Mouse (Mus musculus): ENCODE results near the gene Thap2.

Gene Thap2

DNA sequence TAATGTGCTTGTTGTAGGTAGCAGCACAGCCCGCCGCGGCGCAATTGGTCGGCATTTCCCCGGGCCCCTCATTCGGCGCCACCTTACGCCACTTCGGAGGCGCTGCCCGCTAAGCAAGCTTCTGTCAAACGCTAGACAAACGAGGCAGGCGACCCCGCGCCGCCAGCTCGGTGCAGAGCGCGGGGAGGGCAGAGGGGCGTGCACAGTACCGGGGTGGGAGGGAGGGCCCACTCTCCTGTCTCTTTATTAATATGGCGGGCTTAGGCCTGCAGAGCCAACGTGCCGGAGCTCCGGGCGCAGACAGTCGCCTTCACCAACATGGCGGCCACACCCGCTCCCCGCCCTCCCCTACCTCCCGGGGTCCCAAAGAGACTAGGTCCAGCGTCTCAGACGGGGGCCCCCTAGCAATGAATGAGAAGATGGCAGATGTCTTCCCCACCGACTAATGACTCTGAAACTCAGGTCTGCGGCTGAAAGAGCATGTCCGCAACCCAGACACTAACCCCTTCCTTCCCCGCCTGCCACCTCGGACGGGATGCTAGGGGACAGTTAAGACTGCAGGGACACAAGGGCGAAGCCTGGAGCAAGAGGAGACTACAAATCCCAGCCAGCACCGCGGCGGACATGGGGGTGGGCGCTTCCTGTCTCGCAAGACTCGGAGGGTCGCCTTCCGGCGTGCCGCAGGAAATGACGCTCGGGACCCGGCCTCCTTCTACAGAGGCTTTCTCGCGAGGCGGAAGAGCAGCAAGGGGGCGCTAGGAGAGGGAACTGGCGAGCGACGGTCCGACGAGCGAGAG lies at the start of gene Thap2, which contains the start of gene Zfc3h1:
Gene Thap2 (minus strand): TSS at position 223 of the 797 bp plus-strand sequence.
Gene Zfc3h1 (plus strand): TSS at position 739 of the 797 bp plus-strand sequence.
- DNase-seq (ENCODE audit: low spot score): peak; percentile 99

- no peak for DNase-seq (ENCODE audit: low spot score)
Measured at GRCm38 (mm10) chr10:115425351-115425750, 41.1 kb upstream of the Thap2 start.

GRCm38 (mm10) chr10:115421976-115422375 lies 37.7 kb upstream of the Thap2 start:
- no peak for DNase-seq (ENCODE audit: low spot score)

DNA sequence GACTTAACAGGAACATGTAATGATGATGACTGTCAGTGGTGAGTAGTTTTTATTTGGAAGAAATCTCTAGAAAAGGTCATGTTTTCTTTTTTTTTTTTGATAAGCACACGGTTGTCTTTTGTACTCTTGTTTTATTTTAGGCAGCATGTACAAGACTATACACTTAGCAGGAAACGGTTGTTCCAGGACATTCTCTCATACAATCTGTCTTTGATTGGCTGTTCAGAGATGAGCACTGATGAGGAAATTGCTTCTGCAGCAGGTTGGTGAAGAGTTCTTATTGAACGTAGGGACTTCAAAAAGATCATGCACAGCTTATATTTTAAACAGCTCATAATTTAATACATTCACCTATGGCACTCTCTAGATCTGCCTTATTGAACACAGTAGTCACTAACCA lies 29.8 kb upstream of the Thap2 start:
- DNase-seq (ENCODE audit: low spot score): no peak

GRCm38 (mm10) chr10:115413496-115413895 lies 29.3 kb upstream of the Thap2 start:
- no peak for DNase-seq (ENCODE audit: low spot score)

- peak; percentile 53 for DNase-seq (ENCODE audit: low spot score)
Measured at GRCm38 (mm10) chr10:115406393-115406792, 22.1 kb upstream of the Thap2 start.

GRCm38 (mm10) chr10:115391896-115392295 lies 7.7 kb upstream of the Thap2 start:
- DNase-seq (ENCODE audit: low spot score): no peak

DNA sequence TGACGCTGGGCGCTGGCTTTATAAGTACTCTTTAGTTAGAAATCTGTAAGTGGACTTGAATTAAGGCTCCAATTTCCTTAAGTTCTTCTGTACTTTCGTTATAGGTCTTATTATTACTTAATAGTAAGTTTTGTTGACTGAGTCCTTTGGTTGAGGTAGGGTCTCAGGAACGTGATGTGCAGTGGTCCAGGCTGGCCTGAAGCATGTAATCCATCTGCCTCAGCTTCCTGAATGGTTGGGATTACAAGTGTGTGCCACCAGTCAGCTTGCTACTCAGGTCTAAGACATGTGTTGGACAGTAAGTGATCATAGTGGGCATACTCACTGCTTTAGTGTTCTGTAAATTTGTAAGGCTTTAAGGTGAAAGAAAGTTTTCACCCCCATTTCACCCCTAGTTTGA lies 6.8 kb upstream of the Thap2 start:
- no peak for DNase-seq (ENCODE audit: low spot score)

DNA sequence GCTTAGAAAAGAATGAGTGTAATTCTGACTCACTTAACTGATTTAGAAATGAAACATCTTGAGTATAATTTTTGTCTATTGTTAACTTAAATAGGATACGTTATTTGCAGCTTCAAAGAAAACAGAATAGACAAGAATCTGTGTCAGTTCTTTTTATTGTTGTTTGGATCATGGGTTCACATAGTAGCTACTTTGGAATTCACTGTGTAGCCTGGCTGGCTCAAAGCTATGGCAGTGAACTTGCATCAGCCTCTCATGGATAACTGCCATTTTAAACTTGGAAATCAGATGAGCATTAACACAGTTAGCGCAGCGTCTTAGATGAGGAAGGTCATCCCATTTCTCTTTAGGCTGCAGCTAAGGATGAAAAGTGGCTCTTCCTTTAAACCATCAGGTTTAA lies 3.6 kb upstream of the Thap2 start:
- DNase-seq (ENCODE audit: low spot score): no peak

GRCm38 (mm10) chr10:115385018-115386002 lies 1.1 kb upstream of the Thap2 start:
- DNase-seq (ENCODE audit: low spot score): peak; percentile 53

GRCm38 (mm10) chr10:115383644-115384220 lies 511 bp downstream of the Thap2 start:
- DNase-seq (ENCODE audit: low spot score): no peak

DNA sequence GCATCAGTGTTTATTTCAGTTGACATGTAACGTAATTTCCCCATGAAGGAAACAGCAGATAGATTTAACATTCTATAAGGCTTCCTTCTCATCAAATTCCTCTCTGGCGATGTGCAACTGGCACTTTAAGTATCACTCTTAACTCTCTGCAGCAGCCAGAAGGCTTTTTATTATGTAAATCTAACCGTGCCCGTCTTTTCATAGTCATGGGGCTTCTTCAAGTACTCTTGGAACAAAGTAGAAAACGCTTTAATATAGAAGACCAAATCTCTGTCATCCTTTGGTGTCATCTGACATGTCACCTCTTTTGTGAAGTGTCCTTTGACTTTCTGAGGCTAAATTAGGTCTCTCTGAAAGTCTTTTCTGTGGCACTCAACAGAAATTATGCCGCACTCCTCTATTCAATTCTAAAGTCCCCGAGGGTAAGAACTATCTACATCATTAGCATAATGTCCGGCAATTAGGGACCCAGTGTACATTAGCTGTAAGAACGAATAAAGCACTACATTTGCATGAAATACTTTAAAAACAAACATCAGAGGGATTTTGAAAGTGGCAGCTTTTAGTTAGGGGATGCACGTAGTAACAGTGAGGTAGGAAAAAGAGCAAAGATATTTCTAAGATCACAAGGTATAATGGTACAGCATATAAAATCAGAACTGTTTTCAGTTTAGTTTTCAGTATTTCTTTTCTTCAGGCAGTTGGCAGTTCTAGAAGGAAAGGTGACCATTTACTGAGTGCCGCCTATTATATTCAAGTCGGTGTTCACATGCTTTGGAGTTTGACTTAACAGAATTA lies 1.2 kb downstream of the Thap2 start:
- DNase-seq (ENCODE audit: low spot score): no peak

- no peak for DNase-seq (ENCODE audit: low spot score)
Measured at GRCm38 (mm10) chr10:115381506-115382084, 2.6 kb downstream of the Thap2 start.

DNA sequence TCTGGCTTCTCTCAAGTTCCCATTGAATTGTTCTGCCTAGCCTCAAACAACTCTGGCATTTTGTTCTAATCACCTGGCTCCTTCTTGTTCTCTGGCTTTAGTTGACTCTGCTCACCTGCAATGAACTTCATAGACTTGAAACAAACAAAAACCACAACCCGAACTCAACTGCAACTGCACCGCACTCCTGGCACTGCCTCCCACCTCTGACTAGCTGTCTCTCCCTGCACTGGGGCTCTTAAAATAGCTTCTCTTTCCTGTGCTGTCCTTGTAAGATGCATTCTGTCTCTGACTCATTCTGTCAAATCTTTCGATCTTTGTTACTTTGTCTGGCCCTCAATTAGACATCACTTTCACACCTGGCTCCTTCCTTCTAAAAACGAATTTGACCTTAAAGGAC lies 21.1 kb downstream of the Thap2 start:
- DNase-seq (ENCODE audit: low spot score): no peak

- DNase-seq (ENCODE audit: low spot score): no peak
Measured at GRCm38 (mm10) chr10:115362623-115362964, 21.6 kb downstream of the Thap2 start.

GRCm38 (mm10) chr10:115361840-115362622 lies 22.2 kb downstream of the Thap2 start, which contains the start of gene Tmem19:
Gene Tmem19, minus strand, starts transcription at chr10:115362501.
- DNase-seq (ENCODE audit: low spot score): peak; percentile 95

DNA sequence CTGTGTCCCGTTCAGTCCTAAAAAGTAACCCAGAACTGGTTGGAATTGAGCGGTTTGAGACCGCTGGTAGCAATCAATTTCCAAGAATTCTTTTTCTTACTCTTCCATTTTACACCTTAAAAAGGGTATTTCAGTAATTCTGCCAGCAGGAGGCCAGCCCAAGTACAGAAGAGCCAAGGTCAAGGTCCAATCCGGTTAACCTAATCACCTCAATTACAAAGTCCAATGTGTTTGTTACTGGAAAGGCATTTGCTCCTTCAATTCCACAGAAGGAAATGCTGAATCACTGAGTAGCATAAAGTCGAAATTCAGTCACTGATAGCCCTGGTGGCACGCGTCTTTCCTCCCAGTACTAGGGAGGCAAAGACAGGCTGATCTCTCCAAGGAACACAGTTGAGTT lies 25.2 kb downstream of the Thap2 start:
- DNase-seq (ENCODE audit: low spot score): no peak

- DNase-seq (ENCODE audit: low spot score): no peak
Measured at GRCm38 (mm10) chr10:115358216-115358919, 25.9 kb downstream of the Thap2 start.

DNA sequence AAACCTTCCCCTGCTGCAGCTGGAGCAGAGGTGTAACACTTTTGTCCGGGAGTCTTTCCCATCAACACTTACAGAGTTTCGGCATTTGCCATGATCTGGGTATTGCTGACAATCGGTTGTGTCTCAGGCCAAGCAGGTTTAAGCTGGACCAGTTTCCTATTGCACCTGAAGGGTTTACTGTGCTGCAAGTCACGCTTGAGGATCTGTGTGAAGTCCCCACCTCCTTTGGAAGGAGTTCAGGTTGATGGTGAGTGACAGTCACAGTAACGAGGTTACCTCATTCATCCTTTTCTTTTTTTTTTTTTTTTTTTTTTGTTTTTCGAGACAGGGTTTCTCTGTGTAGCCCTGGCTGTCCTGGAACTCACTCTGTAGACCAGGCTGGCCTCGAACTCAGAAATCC lies 28.1 kb downstream of the Thap2 start:
- DNase-seq (ENCODE audit: low spot score): no peak

DNA sequence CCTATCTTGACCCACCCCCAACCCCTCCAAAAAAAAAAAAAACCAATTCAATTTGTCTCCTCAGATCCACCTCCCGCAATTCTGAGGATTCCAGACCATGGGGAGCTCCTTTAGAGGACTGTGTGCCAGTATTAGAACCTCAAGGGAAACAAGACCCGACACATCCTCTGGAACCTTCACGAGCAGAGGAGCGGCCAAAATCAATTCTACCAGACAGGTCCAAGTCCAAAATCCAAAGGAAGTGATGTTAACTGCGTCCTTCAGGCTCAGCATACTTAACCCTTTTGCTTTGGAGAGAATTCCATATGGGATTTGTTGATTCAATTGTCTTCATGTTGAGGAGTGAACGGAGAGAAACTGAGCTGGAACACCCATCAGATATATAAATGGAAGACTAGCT lies 29.2 kb downstream of the Thap2 start:
- no peak for DNase-seq (ENCODE audit: low spot score)
